Mouse (Mus musculus) hindbrain, embryonic 12.5 days (tissue): Measurements from ENCODE around the gene Eno2. TPM values are rescaled to one million over a fixed set of nuclear protein-coding genes. Genes with fewer than 3 reads are reported as not detected.

Experiments used
- ATAC-seq: fragments of 200-750 bp; cut with Nextera tagmentation; 2 replicates; pipeline ENCODE4 v1.8.0; 2017; ENCODE audit warnings: moderate TSS enrichment; ENCODE audit not compliant: low FRiP score
- H3K27ac ChIP-seq: fragments of 300-500 bp; sonication (generic); 2 replicates; pipeline ENCODE4 v1.5.1; 2016; ENCODE audit warnings: mild to moderate bottlenecking
- H3K27me3 ChIP-seq: fragments of 300-500 bp; sonication (generic); 2 replicates; pipeline ENCODE4 v1.6.1; 2016; ENCODE audit warnings: mild to moderate bottlenecking
- H3K36me3 ChIP-seq: fragments of 300-500 bp; sonication (generic); 2 replicates; pipeline ENCODE4 v1.6.1; 2016; ENCODE audit warnings: mild to moderate bottlenecking
- H3K4me1 ChIP-seq: fragments of 300-500 bp; sonication (generic); 2 replicates; pipeline ENCODE4 v1.6.1; 2016
- H3K4me2 ChIP-seq: fragments of 300-500 bp; sonication (generic); replicated peaks from 2 replicates; pipeline ENCODE4 v1.6.1; 2016; ENCODE audit warnings: mild to moderate bottlenecking
- H3K4me3 ChIP-seq: fragments of 300-500 bp; sonication (generic); 2 replicates; pipeline ENCODE4 v1.5.1; 2016; ENCODE audit warnings: mild to moderate bottlenecking
- H3K9ac ChIP-seq: fragments of 300-500 bp; sonication (generic); 2 replicates; pipeline ENCODE4 v1.6.1; 2016; ENCODE audit warnings: mild to moderate bottlenecking, moderate library complexity
- H3K9me3 ChIP-seq: fragments of 300-500 bp; sonication (generic); replicated peaks from 2 replicates; pipeline ENCODE4 v1.6.1; 2016; ENCODE audit warnings: mild to moderate bottlenecking
- WGBS: fragments of 180-500 bp; shearing (Covaris S2); methylation state at CpG from one replicate; pipeline ENCODE4 v1.1.7; 2016; 5-methylcytosine and 5-hydroxymethylcytosine counted together
- polyA plus RNA-seq: library from polyadenylated mRNA; unstranded; fragments of >200 nt; fragmentation: Nextera tagmentation; extraction: Ambion mirVana; gene quantifications from 2 replicates; pipeline ENCODE4 v1.2.1, GENCODE M21; 2016

Eno2 gene
- polyA plus RNA-seq, 1 experiment from 2014 or later = 18.7 TPM

DNA sequence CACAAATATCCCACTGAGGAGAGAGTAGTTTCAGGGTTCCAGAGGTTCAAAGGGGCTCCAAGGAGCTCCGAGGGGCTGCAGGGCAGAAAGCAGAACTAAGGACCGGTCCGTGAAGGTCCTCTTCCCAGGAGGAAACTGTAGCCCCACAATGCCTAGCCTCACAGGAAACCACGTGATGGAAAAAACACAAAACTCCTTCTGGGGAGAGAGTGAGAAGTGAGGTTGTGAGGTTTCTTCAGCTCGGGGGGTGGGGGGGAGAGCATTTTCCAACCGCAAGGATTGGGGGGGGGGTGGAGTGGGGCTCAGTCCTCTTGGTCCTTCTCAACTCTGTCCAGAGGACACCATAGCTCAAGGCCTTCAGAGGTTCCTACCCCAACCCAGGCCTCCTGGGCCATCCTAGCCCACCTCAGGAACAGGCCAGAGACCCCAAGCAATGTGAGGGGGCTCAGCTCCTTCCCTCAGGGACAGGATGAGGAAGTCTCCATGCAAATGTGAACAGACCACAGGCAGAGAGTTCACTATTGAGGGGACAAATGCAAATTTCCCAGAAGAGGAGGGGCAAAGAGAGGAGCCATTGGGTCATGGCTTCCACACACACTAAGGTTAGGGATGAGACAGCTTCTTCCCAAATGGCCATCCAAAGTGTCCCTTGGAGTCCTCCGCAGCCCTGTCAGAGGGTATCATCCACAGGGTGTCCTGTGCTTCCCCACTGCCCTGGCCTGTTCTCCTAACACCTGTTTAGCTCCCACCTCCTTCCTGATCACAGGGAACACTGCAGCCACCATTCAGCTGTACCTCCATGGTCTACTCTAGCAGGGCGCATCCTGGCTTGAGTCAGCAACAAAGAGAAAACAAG, 39.4 kb downstream of the Eno2 start:
- Histone ChIP-seq H3K9ac (no peak overlapping the region), H3K27me3 (no peaks in the 10 kb centered on the region), H3K4me3 (no peak overlapping the region), H3K4me1 (peaks cover 10% of the 10 kb centered on the region; the same call in 1 of the 2 replicates), H3K27ac (no peak overlapping the region), H3K4me2 (no peak overlapping the region), H3K9me3 (no peaks in the 10 kb centered on the region), H3K36me3 (no peaks in the 10 kb centered on the region)
- 83% methylated on average over 8 of the region's 8 CpGs for WGBS
- no peak for ATAC-seq

GRCm38 (mm10) chr6:124728621-124729020, 40.9 kb downstream of the Eno2 start:
- Histone ChIP-seq H3K27ac (no peak overlapping the region), H3K4me3 (no peak overlapping the region), H3K9ac (no peak overlapping the region), H3K4me2 (no peak overlapping the region), H3K36me3 (no peaks in the 10 kb centered on the region), H3K27me3 (no peaks in the 10 kb centered on the region), H3K4me1 (peaks cover 10% of the 10 kb centered on the region; the same call in 1 of the 2 replicates), H3K9me3 (no peaks in the 10 kb centered on the region)
- 87% methylated on average over 10 of the region's 10 CpGs for WGBS
- no peak for ATAC-seq

- no peak overlapping the region for H3K4me2 ChIP-seq
- no peaks in the 10 kb centered on the region for H3K27me3 ChIP-seq
- H3K4me3 ChIP-seq = no peak overlapping the region
- no peak for ATAC-seq
- WGBS = 84% methylated on average over 10 of the region's 10 CpGs
- H3K9ac ChIP-seq = no peak overlapping the region
- H3K36me3 ChIP-seq = no peaks in the 10 kb centered on the region
- H3K9me3 ChIP-seq = no peaks in the 10 kb centered on the region
- H3K4me1 ChIP-seq = no peaks in the 10 kb centered on the region
- H3K27ac ChIP-seq = no peak overlapping the region
Observed at GRCm38 (mm10) chr6:124724472-124724871, 45.0 kb downstream of the Eno2 start.

- no peak overlapping the region for H3K27ac ChIP-seq
- no peak overlapping the region for H3K4me2 ChIP-seq
- H3K4me3 ChIP-seq = no peak overlapping the region
- no peaks in the 10 kb centered on the region for H3K4me1 ChIP-seq
- no peak overlapping the region for H3K9ac ChIP-seq
- H3K36me3 ChIP-seq = no peaks in the 10 kb centered on the region
- no peaks in the 10 kb centered on the region for H3K9me3 ChIP-seq
- 83% methylated on average over 8 of the region's 8 CpGs for WGBS
- no peak for ATAC-seq
- H3K27me3 ChIP-seq = no peaks in the 10 kb centered on the region
Observed at GRCm38 (mm10) chr6:124723541-124723940, 45.9 kb downstream of the Eno2 start.

DNA sequence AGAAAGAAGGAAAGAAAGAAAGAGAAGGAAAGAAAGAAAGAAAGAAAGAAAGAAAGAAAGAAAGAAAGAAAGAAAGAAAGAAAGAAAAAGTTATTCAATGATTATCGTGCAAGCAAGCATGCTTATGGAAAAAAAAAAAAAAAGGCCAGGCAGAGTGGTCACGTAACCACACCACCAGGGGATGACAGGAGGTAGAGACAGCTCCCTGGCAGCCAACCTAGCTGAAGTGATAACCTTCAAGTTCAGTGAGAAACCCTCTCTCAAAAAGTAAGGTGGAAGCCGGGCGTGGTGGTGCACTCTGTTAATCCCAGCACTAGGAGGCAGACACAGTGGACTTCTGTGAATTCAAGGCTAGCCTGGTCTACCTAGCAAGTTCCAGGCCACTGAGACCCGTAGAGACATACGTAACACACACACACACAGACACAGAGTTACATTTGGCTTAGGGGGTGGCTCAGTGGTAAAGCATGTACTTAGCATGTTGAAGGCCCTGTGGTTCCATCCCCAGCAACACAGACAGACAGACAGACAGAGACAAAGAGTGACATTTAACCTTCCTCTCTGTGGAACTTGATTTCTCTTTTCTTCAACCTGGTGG, 46.5 kb downstream of the Eno2 start:
- no peak overlapping the region for H3K4me2 ChIP-seq
- H3K36me3 ChIP-seq = 0 out of 2 replicates have a peak, but pooled peaks cover under 1% of the 10 kb centered on the region
- no peak overlapping the region for H3K9ac ChIP-seq
- WGBS = 84% methylated on average over 6 of the region's 6 CpGs
- no peak overlapping the region for H3K27ac ChIP-seq
- H3K4me3 ChIP-seq = no peak overlapping the region
- H3K27me3 ChIP-seq = no peaks in the 10 kb centered on the region
- H3K4me1 ChIP-seq = no peaks in the 10 kb centered on the region
- no peaks in the 10 kb centered on the region for H3K9me3 ChIP-seq
- no peak for ATAC-seq

DNA sequence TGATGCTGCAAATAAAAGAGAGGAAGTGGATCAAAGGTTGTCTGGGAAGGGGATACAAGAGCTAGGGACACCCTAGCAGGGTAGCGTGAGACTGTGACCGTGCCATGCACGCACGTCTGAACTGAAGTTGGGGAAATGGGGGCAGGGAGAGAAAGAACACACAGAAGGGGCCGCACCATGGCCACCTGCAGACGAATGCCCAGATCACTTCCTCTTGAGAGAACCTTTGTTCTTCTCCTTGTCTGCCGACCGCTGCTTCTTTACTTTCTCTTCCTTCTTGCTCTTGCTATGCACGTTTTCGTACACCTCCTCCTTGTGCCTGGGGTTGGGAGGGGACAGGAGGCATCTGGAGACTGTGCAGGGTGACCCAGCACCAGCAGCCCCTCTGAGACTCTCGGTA, 48.6 kb downstream of the Eno2 start:
- Histone ChIP-seq H3K4me2 (no peak overlapping the region), H3K9ac (peak overlapping the region; percentile 8; the same call in 1 of the 2 replicates), H3K27me3 (no peaks in the 10 kb centered on the region), H3K27ac (no peak overlapping the region), H3K9me3 (no peaks in the 10 kb centered on the region), H3K4me1 (no peaks in the 10 kb centered on the region), H3K36me3 (peaks cover 20% of the 10 kb centered on the region), H3K4me3 (no peak overlapping the region)
- ATAC-seq = no peak
- 66% methylated on average over 11 of the region's 11 CpGs for WGBS

- Histone ChIP-seq H3K36me3 (peaks cover 34% of the 10 kb centered on the region), H3K4me3 (no peak overlapping the region), H3K4me1 (peaks cover 3% of the 10 kb centered on the region; the same call in 1 of the 2 replicates), H3K9ac (peak overlapping the region; percentile 27; the same call in 1 of the 2 replicates), H3K4me2 (0 out of 2 replicates have a peak overlapping the region, but pooled peaks have one; percentile 8), H3K27ac (no peak overlapping the region), H3K9me3 (no peaks in the 10 kb centered on the region), H3K27me3 (no peaks in the 10 kb centered on the region)
- ATAC-seq = no peak
- WGBS = 69% methylated on average over 7 of the region's 7 CpGs
Observed at GRCm38 (mm10) chr6:124719354-124719978, 50.0 kb downstream of the Eno2 start.

- H3K9ac ChIP-seq = 0 out of 2 replicates have a peak overlapping the region, but pooled peaks have one; percentile 27
- H3K27ac ChIP-seq = no peak overlapping the region
- 61% methylated on average over 13 of the region's 16 CpGs for WGBS
- no peaks in the 10 kb centered on the region for H3K27me3 ChIP-seq
- no peak for ATAC-seq
- H3K4me3 ChIP-seq = peak overlapping the region; percentile 15; the same call in 1 of the 2 replicates
- H3K36me3 ChIP-seq = peaks cover 42% of the 10 kb centered on the region
- 0 out of 2 replicates have a peak overlapping the region, but pooled peaks have one; percentile 8 for H3K4me2 ChIP-seq
- H3K9me3 ChIP-seq = no peaks in the 10 kb centered on the region
- H3K4me1 ChIP-seq = peaks cover 7% of the 10 kb centered on the region
Observed at GRCm38 (mm10) chr6:124718703-124719102, 50.8 kb downstream of the Eno2 start.

DNA sequence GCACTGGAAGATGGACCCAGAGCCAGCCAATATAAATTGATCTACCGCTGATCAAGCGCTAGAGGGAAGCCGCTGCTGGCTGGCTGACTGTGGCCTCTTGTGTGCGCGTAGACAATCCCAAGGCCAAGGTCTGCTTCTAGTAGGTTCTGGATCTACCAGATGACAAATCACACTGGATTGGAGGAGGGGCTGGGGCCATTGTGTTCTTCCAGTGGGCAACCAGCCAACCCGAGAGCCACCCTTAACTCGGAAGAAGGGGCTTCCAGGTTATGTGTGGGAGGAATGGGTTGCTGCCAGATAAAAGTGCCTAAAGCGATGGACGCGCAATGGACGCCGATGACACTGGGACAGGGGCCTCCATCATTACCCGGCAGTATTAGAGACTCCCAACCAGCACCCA, 51.5 kb downstream of the Eno2 start:
- Histone ChIP-seq H3K27ac (no peak overlapping the region), H3K4me2 (no peak overlapping the region), H3K36me3 (peaks cover 42% of the 10 kb centered on the region), H3K27me3 (no peaks in the 10 kb centered on the region), H3K9me3 (no peaks in the 10 kb centered on the region), H3K9ac (no peak overlapping the region), H3K4me3 (peak overlapping the region; percentile 15), H3K4me1 (peaks cover 14% of the 10 kb centered on the region)
- WGBS = 79% methylated on average over 13 of the region's 13 CpGs
- ATAC-seq = no peak

GRCm38 (mm10) chr6:124716864-124717490, 52.5 kb downstream of the Eno2 start:
- Histone ChIP-seq H3K4me3 (no peak overlapping the region), H3K27me3 (no peaks in the 10 kb centered on the region), H3K27ac (no peak overlapping the region)

GRCm38 (mm10) chr6:124712918-124713317, 56.6 kb downstream of the Eno2 start:
- Histone ChIP-seq H3K4me2 (peak overlapping the region; percentile 93), H3K4me3 (peak overlapping the region; percentile 91), H3K27me3 (no peaks in the 10 kb centered on the region), H3K9ac (peak overlapping the region; percentile 92), H3K9me3 (no peaks in the 10 kb centered on the region), H3K27ac (no peak overlapping the region), H3K36me3 (peaks cover 41% of the 10 kb centered on the region), H3K4me1 (peaks cover 30% of the 10 kb centered on the region)
- no peak for ATAC-seq
- WGBS = 19% methylated on average over 11 of the region's 11 CpGs

More at GRCm38 (mm10) chr6:124716864-124717490, 52.5 kb downstream of the Eno2 start:
- WGBS = 69% methylated on average over 20 of the region's 20 CpGs
- no peak for ATAC-seq
- H3K4me1 ChIP-seq = peaks cover 17% of the 10 kb centered on the region
- no peaks in the 10 kb centered on the region for H3K9me3 ChIP-seq
- H3K9ac ChIP-seq = no peak overlapping the region
- no peak overlapping the region for H3K4me2 ChIP-seq
- H3K36me3 ChIP-seq = peaks cover 42% of the 10 kb centered on the region
